Comparison of ENCODE assay signal across 19 mouse cellular contexts in the genomic region with DNA sequence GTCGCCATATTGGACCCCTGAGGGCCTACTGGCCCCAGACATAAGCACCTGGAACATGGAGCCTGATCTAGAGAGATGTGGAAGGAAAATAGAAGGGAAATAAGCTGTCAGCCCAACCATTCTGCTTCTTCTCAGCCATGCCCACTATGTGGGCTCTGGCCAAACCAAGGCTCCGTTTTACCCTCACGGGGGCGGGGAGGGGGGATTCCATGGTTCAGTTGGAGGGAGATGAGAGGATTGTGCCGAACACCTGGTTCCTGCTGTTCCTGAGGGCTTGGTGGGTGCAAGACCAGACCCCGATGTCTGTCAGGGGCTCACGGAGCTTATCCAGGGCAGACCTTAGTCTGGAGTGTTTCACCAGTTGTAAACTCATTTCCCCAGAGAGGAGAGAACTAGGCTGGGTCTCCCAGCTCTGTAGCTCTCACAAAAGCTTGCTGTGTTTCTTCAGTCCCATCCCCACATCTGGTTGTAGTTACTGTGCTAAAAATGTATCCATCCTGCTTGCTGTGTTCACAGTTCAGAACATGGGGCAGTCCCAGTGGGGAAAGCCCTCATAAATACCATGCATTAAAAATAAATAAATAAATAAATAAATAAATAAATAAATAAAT. TPM values are rescaled to one million over a fixed set of nuclear protein-coding genes. Genes with fewer than 3 reads are reported as not detected.
A peak's percentile ranks its signal among the peaks of the same experiment; 100 is the strongest.
DNase-seq lines count a peak whose midpoint lies in the region; ATAC-seq and TF ChIP-seq lines count a peak whose summit lies in the region.
"Had no signal": no experiment of that assay in that cellular context is flagged by ENCODE, and none has a peak within 500 bp of the region (broad histone marks: within the 10 kb centered on the region; RNA-seq: fewer than 3 reads in every experiment).

No protein-coding gene starts in this region.

- H3K27me3 ChIP-seq in limb, embryonic 13.5 days, result no peaks in the 10 kb centered on the region
- H3K27me3 ChIP-seq in cerebellum, adult 2 months (ENCODE audit: control insufficient read depth, insufficient read depth, low read length), result no peaks in the 10 kb centered on the region
- H3K27me3 ChIP-seq: forebrain, embryonic 13.5 days; lung, embryonic 15.5 days had no signal

- H3K9me3 ChIP-seq in limb, embryonic 13.5 days, result no peaks in the 10 kb centered on the region
- H3K9me3 ChIP-seq: forebrain, embryonic 13.5 days; lung, embryonic 15.5 days; midbrain, embryonic 10.5 days had no signal

- peak; percentile 88 for DNase-seq in NIH3T3 (ENCODE audit: low read depth)
- DNase-seq in embryo, embryonic 11 days, result peak; percentile 50
- DNase-seq in kidney, postnatal 25 days, result no peak
- DNase-seq in layer of hippocampus, postnatal 10 days (ENCODE audit: low spot score in 2 of 2), result no peak
- no peak for DNase-seq in cerebellum, adult 2 months
- DNase-seq: adrenal gland, adult 8-10 months; cerebellum, postnatal 25 days; layer of hippocampus, postnatal 36 days; lung, postnatal 4 days; retina, postnatal 1 day; right cerebral cortex, postnatal 4 days; thymus, postnatal 36 days had no signal

- H3K4me2 ChIP-seq in limb, embryonic 13.5 days (replicated peaks), result peak overlapping the region; percentile 25; the same call in 1 of the 2 replicates
- H3K4me2 ChIP-seq: forebrain, embryonic 13.5 days; lung, embryonic 15.5 days had no signal

- no peak for TF ChIP-seq POLR2A in embryonic fibroblast, embryonic 13.5 days (IDR thresholded peaks at IDR 0.05; ENCODE audit: low read depth, low read length)
- TF ChIP-seq POLR2A in cerebellum, adult 2 months (IDR thresholded peaks at IDR 0.05; ENCODE audit: borderline replicate concordance, insufficient read depth, low read length), result no peak

- no peak overlapping the region for H3K9ac ChIP-seq in limb, embryonic 13.5 days
- H3K9ac ChIP-seq: forebrain, embryonic 13.5 days; liver, embryonic 14.5 days; lung, embryonic 15.5 days had no signal

- 41% methylated on average over 7 of the region's 7 CpGs for WGBS in limb, embryonic 13.5 days
- 81% methylated on average over 7 of the region's 7 CpGs for WGBS in cerebellum, adult 2 months

- H3K36me3 ChIP-seq in limb, embryonic 13.5 days, result no peaks in the 10 kb centered on the region
- H3K36me3 ChIP-seq: lung, embryonic 15.5 days; midbrain, embryonic 10.5 days had no signal

- H3K4me1 ChIP-seq in embryonic fibroblast, embryonic 13.5 days (ENCODE audit: control insufficient read depth, insufficient read depth, low read length), result peaks cover 12% of the 10 kb centered on the region
- peaks cover 18% of the 10 kb centered on the region for H3K4me1 ChIP-seq in limb, embryonic 13.5 days
- H3K4me1 ChIP-seq in cerebellum, adult 2 months (ENCODE audit: control insufficient read depth, insufficient read depth, low read length), result no peaks in the 10 kb centered on the region
- H3K4me1 ChIP-seq: lung, embryonic 15.5 days had no signal

- peak; percentile 85; the same call in 1 of the 2 replicates for ATAC-seq in limb, embryonic 13.5 days (ENCODE audit: low FRiP score, low read depth)
- ATAC-seq: forebrain, embryonic 13.5 days; inflammation-experienced regulatory T-cells, adult 6 months had no signal

- TF ChIP-seq CTCF in embryonic fibroblast, embryonic 13.5 days (IDR thresholded peaks at IDR 0.05; ENCODE audit: borderline replicate concordance, insufficient read depth, low read length), result no peak
- no peak for TF ChIP-seq CTCF in cerebellum, adult 2 months (IDR thresholded peaks at IDR 0.05; ENCODE audit: borderline replicate concordance, insufficient read depth, low read depth, low read length)

- no peak overlapping the region for H3K4me3 ChIP-seq in embryonic fibroblast, embryonic 13.5 days (ENCODE audit: insufficient read depth, low read length)
- H3K4me3 ChIP-seq in limb, embryonic 13.5 days, result no peak overlapping the region
- no peak overlapping the region for H3K4me3 ChIP-seq in cerebellum, adult 2 months (replicated peaks; ENCODE audit: insufficient read depth, low read depth, low read length)
- H3K4me3 ChIP-seq: forebrain, embryonic 13.5 days; lung, embryonic 15.5 days; midbrain, embryonic 10.5 days had no signal

- peak overlapping the region; percentile 64 for H3K27ac ChIP-seq in embryonic fibroblast, embryonic 13.5 days (ENCODE audit: insufficient read depth, low read length)
- peak overlapping the region; percentile 75; the same call in 1 of the 2 replicates for H3K27ac ChIP-seq in limb, embryonic 13.5 days
- no peak overlapping the region for H3K27ac ChIP-seq in cerebellum, adult 2 months (ENCODE audit: insufficient read depth, low read length)
- H3K27ac ChIP-seq: forebrain, embryonic 13.5 days; liver, embryonic 14.5 days; lung, embryonic 15.5 days; midbrain, embryonic 10.5 days had no signal

RNA-seq across cellular contexts. Expression of a gene that starts 56.9 kb away (rescaled TPM):
- polyA plus RNA-seq in embryonic fibroblast, embryonic 13.5 days (2011; ENCODE audit: insufficient read length, low read depth, missing spikeins), result 60.0 and 74.9 TPM in 2 replicates
- 15.9 and 16.2 TPM in 2 replicates for polyA plus RNA-seq in limb, embryonic 13.5 days (2015; fragmentation: Nextera tagmentation; extraction: Ambion mirVana)
- 10 to 100 TPM; 55.9 to 64.7 TPM for total RNA-seq in layer of hippocampus, postnatal 10 days (2021)
- polyA plus RNA-seq in cerebellum, adult 2 months (2012; rRNA removed), result 55.8 and 57.6 TPM in 2 replicates

Comparison
In these comparisons a context has a peak if more than half of its experiments do, and no peak if none do; other contexts are left out.
1. DNase-seq: peak in NIH3T3 (single experiment) and embryo, embryonic 11 days (single experiment); none in kidney, postnatal 25 days (0 of 2), layer of hippocampus, postnatal 10 days (0 of 2) and cerebellum, adult 2 months (0 of 2).